Mouse (Mus musculus): ENCODE results near the gene 2210016F16Rik. TPM values are rescaled to one million over a fixed set of nuclear protein-coding genes. Genes with fewer than 3 reads are reported as not detected.

Gene 2210016F16Rik
- polyA plus RNA-seq, 1 experiment from 2014 or later = 20.5 TPM

MicroRNAs encoded within 50 kb of the gene (microRNA counts, 519-probe panel; counts per million panel counts)
- microRNA mmu-miR-7a = 3,451 counts per million, percentile 83 among the panel's probes with 10 or more counts

Small RNAs within 50 kb of the gene (microRNA-seq; reads per million reads assigned to microRNA genes)
- 511 reads per million, percentile 73 among the genes with 10 or more reads in this experiment for gene Mir7-1

Other genes starting within 250 kb of the 2210016F16Rik start
- gene Idnk, start 227.6 kb downstream of the 2210016F16Rik start, polyA plus RNA-seq (2015; fragmentation: Nextera tagmentation; extraction: Ambion mirVana) = 65.6 and 74.9 TPM in 2 replicates
- 153 TPM in 2 replicates for gene Ubqln1, start 169.6 kb downstream of the 2210016F16Rik start, polyA plus RNA-seq (2015; fragmentation: Nextera tagmentation; extraction: Ambion mirVana)
- gene Gkap1, start 109.5 kb downstream of the 2210016F16Rik start, polyA plus RNA-seq (2015; fragmentation: Nextera tagmentation; extraction: Ambion mirVana) = 23.8 and 30.3 TPM in 2 replicates
- gene Kif27, start 26.1 kb downstream of the 2210016F16Rik start, polyA plus RNA-seq (2015; fragmentation: Nextera tagmentation; extraction: Ambion mirVana) = 1.5 and 1.6 TPM in 2 replicates
- 23.1 and 23.4 TPM in 2 replicates for gene Rmi1, start 17.0 kb upstream of the 2210016F16Rik start, polyA plus RNA-seq (2015; fragmentation: Nextera tagmentation; extraction: Ambion mirVana)
- 1,957 and 1,973 TPM in 2 replicates for gene Hnrnpk, start 18.1 kb upstream of the 2210016F16Rik start, polyA plus RNA-seq (2015; fragmentation: Nextera tagmentation; extraction: Ambion mirVana)
- gene Slc28a3, start 225.7 kb upstream of the 2210016F16Rik start, polyA plus RNA-seq (2015; fragmentation: Nextera tagmentation; extraction: Ambion mirVana) = 0.08 TPM in 1 of 2 replicates, not detected in the other